Mouse (Mus musculus) embryonic fibroblast, embryonic 13.5 days (primary cell): ENCODE measurements around the gene Mlph. TPM values are rescaled to one million over a fixed set of nuclear protein-coding genes. Genes with fewer than 3 reads are reported as not detected.

Experiments used
- H3K27ac ChIP-seq: 2 replicates; pipeline ENCODE4 v1.5.1; 2012; ENCODE audit warnings: low read length, control low read depth, inconsistent platforms; ENCODE audit not compliant: insufficient read depth
- H3K4me1 ChIP-seq: 2 replicates; pipeline ENCODE4 v1.6.1; 2011; ENCODE audit warnings: low read length; ENCODE audit not compliant: control insufficient read depth, insufficient read depth
- H3K4me3 ChIP-seq: 2 replicates; pipeline ENCODE4 v1.5.1; 2011; ENCODE audit warnings: mild to moderate bottlenecking, control low read depth, low read length; ENCODE audit not compliant: insufficient read depth
- CTCF ChIP-seq: IDR thresholded peaks from 2 replicates; pipeline ENCODE4 v1.5.1; 2011; ENCODE audit warnings: mild to moderate bottlenecking, control low read depth, low read length, moderate library complexity, borderline replicate concordance; ENCODE audit not compliant: insufficient read depth
- POLR2A ChIP-seq: IDR thresholded peaks from 2 replicates; pipeline ENCODE4 v1.6.1; 2011; ENCODE audit warnings: low read depth, mild to moderate bottlenecking, control low read depth, low read length, moderate library complexity
- polyA plus RNA-seq: library from polyadenylated mRNA; stranded (reverse); fragments of >200 nt; gene quantifications from 2 replicates; pipeline ENCODE4 v1.2.4, GENCODE M21; 2011; ENCODE audit warnings: low read depth; ENCODE audit not compliant: missing spikeins, insufficient read length

Gene Mlph
- 0.18 and 0.19 TPM in 2 replicates for polyA plus RNA-seq

DNA sequence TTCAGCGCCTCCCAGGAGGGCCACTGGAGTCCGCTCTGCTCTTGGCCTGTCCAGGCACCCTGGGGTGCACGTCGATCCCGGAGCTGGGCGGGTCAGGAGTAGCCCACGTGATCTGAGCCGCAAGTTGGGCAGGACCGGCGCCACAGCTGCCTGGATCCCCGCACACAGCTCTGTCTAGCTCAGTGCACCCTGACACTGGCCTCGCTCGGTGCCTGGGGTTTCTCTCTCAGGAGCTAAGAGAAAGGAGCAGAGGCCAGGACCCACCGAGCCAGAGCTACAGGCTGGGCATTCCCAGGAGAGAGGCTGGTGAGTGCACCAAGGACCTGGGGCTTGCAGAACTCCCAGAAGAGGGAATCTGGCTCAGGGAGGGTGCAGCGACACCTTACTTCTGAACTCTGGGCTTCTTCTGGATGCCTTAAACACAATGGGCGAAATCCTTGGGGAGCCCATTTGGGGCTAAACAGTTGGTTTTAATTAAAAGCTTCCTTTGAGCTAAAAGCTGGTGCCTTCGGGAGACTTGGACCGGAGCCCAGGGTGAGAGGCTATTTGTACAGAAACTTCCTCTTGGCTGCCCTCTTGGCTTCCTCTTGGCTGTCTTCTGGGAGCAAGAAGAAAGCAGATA is at the start of gene Mlph:
Gene Mlph, plus strand, starts transcription at position 138 of the 622 bp plus-strand sequence.
- Histone ChIP-seq H3K27ac (no peak within 1 kb of the TSS), H3K4me1 (0 out of 2 replicates have a peak, but pooled peaks cover 5% of the 10 kb centered on the region), H3K4me3 (no peak within 1 kb of the TSS)
- no peak for TF ChIP-seq POLR2A
- no peak for TF ChIP-seq CTCF

DNA sequence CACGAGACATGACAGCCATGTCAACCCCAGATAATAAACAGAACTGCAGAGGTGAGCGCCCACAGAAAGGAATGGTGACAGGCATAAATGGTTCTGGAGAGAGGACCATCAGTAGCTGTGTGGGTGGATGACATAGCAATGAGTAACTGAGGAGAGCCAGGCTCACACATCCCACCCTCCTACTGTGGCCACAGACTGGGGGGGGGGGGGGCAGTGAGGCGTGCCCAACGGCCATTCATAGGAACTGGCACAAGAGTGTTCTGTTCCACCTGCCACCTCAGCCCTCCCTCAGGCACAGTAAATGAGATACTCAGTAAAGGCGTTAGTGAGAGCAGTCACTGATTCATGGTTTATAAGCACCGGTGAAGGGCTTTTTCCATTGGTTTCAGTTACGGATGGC is 48.2 kb upstream of the Mlph start:
- Histone ChIP-seq H3K4me1 (no peaks in the 10 kb centered on the region; the same call in 1 of the 2 replicates), H3K27ac (no peak overlapping the region), H3K4me3 (no peak overlapping the region)
- TF ChIP-seq POLR2A = no peak
- no peak for TF ChIP-seq CTCF

DNA sequence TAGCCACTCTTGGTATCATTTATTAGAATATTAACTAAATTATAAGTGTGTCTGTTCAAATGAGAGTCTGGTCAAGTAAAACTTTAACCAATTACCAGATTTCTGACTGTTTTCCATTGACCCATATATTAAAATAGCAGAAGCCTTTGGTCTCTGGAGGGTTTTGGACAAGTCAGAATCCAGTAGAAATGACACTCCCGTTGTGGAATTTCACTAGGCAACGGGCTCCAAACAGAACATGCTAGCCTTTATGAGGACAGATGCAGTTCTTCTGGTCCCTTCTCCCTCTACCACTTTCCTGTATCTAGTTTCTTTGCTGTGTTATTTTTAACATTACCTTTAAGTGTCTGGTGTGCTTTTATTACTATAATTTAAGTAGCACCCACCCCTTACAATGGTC is 44.3 kb upstream of the Mlph start:
- TF ChIP-seq POLR2A (no peak), CTCF (no peak)
- no peak overlapping the region for H3K27ac ChIP-seq
- H3K4me3 ChIP-seq = no peak overlapping the region
- no peaks in the 10 kb centered on the region; the same call in 1 of the 2 replicates for H3K4me1 ChIP-seq

DNA sequence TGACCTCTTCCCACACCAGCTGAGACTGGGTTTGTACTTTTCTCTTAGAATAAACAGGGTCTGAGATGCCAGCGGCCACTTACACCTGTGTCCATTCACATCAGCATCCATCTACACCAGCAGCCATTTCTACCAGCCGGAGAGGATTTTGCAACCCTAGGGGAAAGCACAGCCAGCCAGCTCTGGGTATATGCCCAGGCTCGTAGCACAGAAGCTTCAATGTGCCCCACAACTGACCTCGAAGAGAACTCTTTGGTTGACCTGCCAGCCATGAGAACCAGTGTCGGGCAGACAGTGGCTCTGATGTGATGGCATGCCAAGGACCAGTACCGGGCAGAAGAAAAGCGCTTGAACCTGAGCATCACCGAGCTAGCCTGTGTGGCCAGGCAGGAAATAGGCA is 39.5 kb upstream of the Mlph start:
- Histone ChIP-seq H3K4me1 (no peaks in the 10 kb centered on the region), H3K4me3 (no peak overlapping the region), H3K27ac (no peak overlapping the region)
- TF ChIP-seq CTCF (no peak), POLR2A (no peak)

DNA sequence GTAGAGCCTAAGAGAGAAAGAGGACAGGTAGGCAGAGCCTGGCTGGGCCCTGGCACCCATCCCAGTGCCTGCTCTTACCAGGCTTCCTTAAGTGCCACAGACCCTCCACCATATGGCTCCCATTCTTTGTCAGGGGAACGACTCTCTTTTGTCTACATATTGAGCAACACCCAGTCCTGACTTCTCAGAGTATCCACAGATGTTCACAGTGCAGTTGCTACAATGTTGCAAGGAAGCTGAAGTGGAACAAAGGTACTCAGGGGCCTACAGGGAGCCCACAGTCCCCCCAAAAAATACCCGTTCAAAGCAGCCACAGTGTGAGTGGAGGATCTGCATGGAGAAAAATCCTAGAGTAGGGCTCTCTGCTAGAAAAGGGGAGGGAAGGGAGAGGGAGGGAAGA is 38.9 kb upstream of the Mlph start:
- H3K27ac ChIP-seq = no peak overlapping the region
- no peak overlapping the region for H3K4me3 ChIP-seq
- no peaks in the 10 kb centered on the region for H3K4me1 ChIP-seq
- TF ChIP-seq POLR2A (no peak), CTCF (no peak)

DNA sequence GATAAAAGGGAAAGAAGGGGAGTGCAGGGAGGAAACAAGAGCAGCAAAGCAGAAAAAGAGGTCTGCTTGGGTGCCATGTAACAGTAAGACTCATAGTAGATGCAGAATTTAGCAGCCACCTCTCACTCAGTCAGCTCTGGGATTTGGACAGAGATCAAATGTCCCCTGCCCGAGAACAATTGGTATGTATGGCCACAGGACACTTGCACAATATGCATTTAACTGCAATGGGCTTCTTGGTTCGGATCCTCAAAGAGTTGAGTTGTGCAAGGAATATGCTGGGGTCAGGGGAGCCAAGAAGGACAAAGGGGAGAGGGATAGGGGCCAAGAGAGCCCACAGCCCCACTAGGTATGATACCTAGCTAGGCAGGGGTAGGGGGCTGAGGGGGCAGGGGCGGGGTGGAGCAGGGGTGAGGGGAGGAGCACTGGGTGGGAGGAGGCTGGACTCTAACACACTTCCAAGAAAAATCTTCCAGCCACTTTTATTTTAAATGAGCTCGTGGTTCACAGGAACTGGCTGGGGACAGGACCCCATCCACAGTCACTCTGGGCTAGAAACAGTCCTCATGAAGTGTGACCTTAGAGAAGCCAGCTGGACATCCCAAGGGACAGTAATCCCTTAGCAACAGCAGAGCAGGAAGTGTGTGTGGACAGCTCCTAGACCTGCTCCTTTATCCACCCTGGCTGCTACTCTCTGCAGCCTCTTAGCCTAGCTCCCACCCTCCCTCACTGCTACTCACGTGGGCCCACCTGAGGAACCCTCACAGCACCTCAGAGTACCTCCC is 38.2 kb upstream of the Mlph start:
- TF ChIP-seq POLR2A (no peak), CTCF (no peak)
- Histone ChIP-seq H3K4me1 (no peaks in the 10 kb centered on the region), H3K4me3 (no peak overlapping the region), H3K27ac (no peak overlapping the region)

DNA sequence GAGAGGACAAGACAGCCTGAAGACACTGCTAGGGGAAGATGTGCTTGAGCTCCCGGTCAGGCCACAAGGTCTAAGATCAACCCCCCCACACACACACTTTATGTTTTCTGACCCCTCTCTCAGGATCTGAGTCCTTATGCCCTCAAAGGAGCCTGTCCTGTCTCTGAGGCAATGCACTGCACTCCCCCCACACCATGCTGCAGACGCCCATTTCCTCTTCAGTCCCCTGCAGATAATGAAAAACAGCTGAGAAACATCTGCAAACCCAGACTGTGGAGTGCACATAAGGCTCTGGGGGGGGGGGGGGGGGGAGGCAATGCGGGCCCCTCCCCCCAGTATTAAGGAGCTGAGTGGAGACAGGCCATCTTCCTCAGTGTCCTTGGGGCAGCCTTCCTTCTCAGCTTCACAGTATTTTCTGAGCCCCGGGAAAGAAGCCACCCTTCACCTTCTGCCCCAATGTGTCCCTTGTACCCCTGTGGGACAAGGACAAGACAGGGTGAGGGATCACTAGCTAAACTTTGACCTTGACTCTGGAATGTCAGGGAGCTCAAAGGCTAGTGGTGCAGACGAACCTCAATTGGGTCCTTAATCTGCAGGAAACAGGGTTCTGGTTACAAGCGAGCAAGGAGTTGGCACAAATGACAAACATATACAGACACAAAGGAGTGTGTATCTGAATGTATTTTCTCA is 29.0 kb upstream of the Mlph start:
- no peaks in the 10 kb centered on the region for H3K4me1 ChIP-seq
- TF ChIP-seq CTCF (no peak), POLR2A (no peak)
- H3K4me3 ChIP-seq = no peak overlapping the region
- H3K27ac ChIP-seq = no peak overlapping the region

DNA sequence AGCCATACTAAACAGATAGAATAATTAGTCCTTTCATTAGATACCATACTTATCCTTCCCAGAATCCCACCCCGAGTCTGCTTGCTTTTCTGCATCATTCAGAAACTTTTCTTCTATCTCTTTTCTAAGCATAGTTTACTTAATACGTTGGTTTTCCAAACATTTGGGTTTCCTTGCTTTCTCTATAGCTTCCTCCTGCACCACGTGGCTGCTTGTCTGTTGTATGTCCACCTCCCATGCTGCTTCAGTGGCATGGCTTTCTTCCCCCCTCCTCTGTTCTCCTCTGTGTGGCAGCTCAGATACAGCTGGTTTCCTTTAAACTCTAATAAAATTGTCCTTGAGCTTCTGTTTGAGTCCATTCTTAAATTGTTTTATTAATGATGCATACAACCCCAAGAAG is 20.4 kb upstream of the Mlph start:
- Histone ChIP-seq H3K27ac (no peak overlapping the region), H3K4me3 (no peak overlapping the region), H3K4me1 (0 out of 2 replicates have a peak, but pooled peaks cover 5% of the 10 kb centered on the region)
- TF ChIP-seq CTCF (no peak), POLR2A (no peak)

DNA sequence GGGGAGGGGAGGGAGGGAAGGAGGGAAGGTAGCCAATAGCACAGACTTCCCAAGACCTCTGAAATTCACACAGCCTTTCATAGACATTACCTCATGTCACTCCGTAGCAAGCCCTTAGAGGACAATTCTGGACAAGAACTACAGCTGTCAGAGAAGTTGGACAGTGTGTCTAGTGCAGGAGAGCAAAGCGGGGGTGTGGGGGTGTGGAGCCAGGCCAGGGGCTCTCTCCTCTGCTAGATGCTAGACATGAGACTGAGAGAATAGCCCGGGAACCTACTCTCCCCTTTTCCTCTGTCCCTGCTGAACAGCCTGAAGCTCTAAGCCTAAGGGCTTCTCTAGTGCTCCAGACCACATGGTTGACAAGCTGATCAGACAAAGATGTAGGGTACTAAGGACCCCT is 19.9 kb upstream of the Mlph start:
- Histone ChIP-seq H3K4me3 (no peak overlapping the region), H3K4me1 (0 out of 2 replicates have a peak, but pooled peaks cover 5% of the 10 kb centered on the region), H3K27ac (no peak overlapping the region)
- TF ChIP-seq POLR2A = no peak

DNA sequence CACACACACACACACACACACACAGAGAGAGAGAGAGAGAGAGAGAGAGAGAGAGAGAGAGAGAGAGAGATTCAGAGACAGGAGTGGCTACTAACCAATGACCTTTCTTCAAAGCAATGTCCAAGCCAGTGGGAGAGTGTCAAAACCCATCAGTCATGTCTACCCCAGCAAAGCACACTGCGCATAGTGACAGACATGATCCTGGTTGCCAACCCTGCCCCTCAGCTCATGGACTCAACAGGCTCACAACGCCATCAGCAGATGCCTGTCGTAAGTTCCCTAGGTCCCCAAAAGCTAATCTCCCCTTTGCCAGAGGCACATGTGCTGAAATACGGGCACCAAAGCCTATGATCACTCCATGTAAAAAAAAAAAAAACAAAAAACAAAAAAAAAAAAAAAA is 18.6 kb upstream of the Mlph start:
- no peak for TF ChIP-seq POLR2A
- TF ChIP-seq CTCF = no peak
- Histone ChIP-seq H3K4me1 (0 out of 2 replicates have a peak, but pooled peaks cover 9% of the 10 kb centered on the region), H3K4me3 (no peak overlapping the region), H3K27ac (no peak overlapping the region)
